Mouse (Mus musculus) bone marrow macrophage, adult 2 months (primary cell): ENCODE measurements around the gene Axdnd1.

Experiments used
- CTCF ChIP-seq: IDR thresholded peaks from 2 replicates; pipeline ENCODE4 v1.5.1; 2012; ENCODE audit warnings: low read depth, mild to moderate bottlenecking, low read length, moderate library complexity
- POLR2A ChIP-seq: IDR thresholded peaks from 2 replicates; pipeline ENCODE4 v1.6.1; 2012; ENCODE audit warnings: mild to moderate bottlenecking, low read depth, low read length, borderline replicate concordance

GRCm38 (mm10) chr1:156386880-156387279 lies 34.1 kb downstream of the Axdnd1 start:
- TF ChIP-seq CTCF (no peak), POLR2A (no peak)
